Mouse (Mus musculus): ENCODE data around the gene Mrpl18. TPM values are rescaled to one million over a fixed set of nuclear protein-coding genes. Genes with fewer than 3 reads are reported as not detected.
"Not testable (repeated sequence)": the region's sequence is repeated elsewhere in the genome, so short reads cannot be mapped to it uniquely, and the experiment has no call there.

Mrpl18 gene
- polyA plus RNA-seq, 1 experiment from 2014 or later: 144 TPM

- 0 out of 2 replicates have a peak, but pooled peaks cover 4% of the 10 kb centered on the region for H3K4me1 ChIP-seq (replicated peaks)
Measured at GRCm38 (mm10) chr17:12906436-12906835, 9.7 kb downstream of the Mrpl18 start.

DNA sequence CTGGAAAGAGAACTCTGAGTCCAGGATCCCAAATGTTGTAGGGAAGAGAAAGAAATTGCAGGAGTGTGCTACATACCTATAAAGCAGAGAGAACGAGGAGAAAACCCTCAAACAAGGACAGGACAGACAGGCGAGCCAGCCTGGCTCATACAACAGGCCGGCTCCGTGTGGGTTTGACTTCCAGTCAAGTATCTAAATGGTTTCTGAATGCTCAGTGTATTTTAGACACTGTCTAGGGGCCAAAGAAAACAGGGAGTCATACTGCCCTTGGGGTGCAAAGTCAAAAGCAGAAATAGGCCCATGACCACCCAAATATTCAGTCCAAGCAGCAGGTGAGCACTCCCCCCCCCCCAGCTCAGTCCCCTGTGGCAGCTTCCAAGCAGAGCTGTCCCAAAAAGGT is 10.3 kb downstream of the Mrpl18 start:
- whole genome bisulfite sequencing: 80% methylated on average over 4 of the region's 4 CpGs

More at GRCm38 (mm10) chr17:12906436-12906835, 9.7 kb downstream of the Mrpl18 start:
- no peak for ATAC-seq (ENCODE audit: low read depth)
- H3K9me3 ChIP-seq: no peaks in the 10 kb centered on the region
- H3K27me3 ChIP-seq: no peaks in the 10 kb centered on the region
- no peak overlapping the region for H3K27ac ChIP-seq (replicated peaks)
- 91% methylated on average over 9 of the region's 9 CpGs for WGBS
- no peak overlapping the region for H3K4me3 ChIP-seq
- H3K9ac ChIP-seq: no peak overlapping the region
- no peak overlapping the region for H3K4me2 ChIP-seq
- peaks cover 57% of the 10 kb centered on the region for H3K36me3 ChIP-seq

GRCm38 (mm10) chr17:12904349-12904748 is 11.8 kb downstream of the Mrpl18 start:
- H3K4me2 ChIP-seq: no peak overlapping the region
- H3K9ac ChIP-seq: no peak overlapping the region
- 0 out of 2 replicates have a peak, but pooled peaks cover 4% of the 10 kb centered on the region for H3K4me1 ChIP-seq (replicated peaks)
- H3K4me3 ChIP-seq: no peak overlapping the region
- no peaks in the 10 kb centered on the region for H3K27me3 ChIP-seq
- no peak for ATAC-seq (ENCODE audit: low read depth)
- H3K27ac ChIP-seq (replicated peaks): no peak overlapping the region
- H3K36me3 ChIP-seq: peaks cover 49% of the 10 kb centered on the region
- 90% methylated on average over 1 of the region's 1 CpGs for WGBS
- no peaks in the 10 kb centered on the region for H3K9me3 ChIP-seq

More for the DNA sequence above, 10.3 kb downstream of the Mrpl18 start:
- H3K4me3 ChIP-seq: no peak overlapping the region
- ATAC-seq (ENCODE audit: low read depth): no peak
- H3K4me2 ChIP-seq: no peak overlapping the region
- no peaks in the 10 kb centered on the region for H3K27me3 ChIP-seq
- peaks cover 52% of the 10 kb centered on the region for H3K36me3 ChIP-seq
- H3K9ac ChIP-seq: no peak overlapping the region
- H3K9me3 ChIP-seq: no peaks in the 10 kb centered on the region
- H3K27ac ChIP-seq (replicated peaks): no peak overlapping the region
- 0 out of 2 replicates have a peak, but pooled peaks cover 4% of the 10 kb centered on the region for H3K4me1 ChIP-seq (replicated peaks)

DNA sequence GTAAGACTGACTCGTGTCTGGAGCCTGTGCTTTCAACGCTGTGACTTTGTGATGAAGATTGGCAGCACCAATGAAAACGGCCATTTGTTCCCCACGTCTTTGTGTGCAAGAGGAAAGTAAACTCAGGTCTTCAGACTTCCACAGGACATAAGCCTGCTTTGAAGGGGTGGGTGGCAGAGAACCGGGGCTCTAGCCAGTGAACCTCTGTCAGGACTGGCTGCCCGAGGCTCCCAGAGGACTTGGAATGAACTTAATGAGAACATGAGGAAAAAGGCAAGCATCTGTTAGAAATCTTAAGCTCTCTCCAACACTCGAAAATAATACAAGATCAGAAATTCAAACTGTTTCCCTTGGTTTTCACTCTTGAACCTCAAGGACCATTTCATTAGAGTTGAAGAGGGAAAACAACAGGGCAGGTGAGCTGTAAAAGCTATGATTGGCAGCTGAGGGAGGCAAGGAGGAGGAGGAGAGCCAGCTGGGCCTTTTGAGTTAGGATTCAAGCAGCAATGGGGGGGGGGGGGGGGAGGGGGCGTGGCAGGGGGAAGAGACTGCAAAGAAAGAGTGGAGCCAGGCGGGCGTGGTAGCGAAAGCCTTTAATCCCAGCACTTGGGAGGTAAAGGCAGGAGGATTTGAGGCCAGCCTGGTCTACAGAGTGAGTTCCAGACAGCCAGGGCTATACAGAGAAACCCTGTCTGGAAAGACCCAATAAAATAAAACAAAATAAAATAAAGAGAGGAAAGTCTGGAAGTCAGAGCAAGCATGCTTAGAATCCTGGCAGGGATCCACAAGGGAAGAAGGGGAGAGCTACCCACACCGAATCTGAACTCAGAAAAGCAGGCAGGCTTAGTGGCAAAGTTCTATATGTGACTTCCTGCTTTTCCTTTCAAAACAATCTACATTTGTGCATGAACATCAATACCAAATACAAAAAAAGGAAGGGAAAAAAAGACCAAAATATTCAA is 12.5 kb downstream of the Mrpl18 start:
- WGBS: 46% methylated on average over 11 of the region's 12 CpGs
- no peaks in the 10 kb centered on the region for H3K27me3 ChIP-seq
- ATAC-seq (ENCODE audit: low read depth): no peak
- no peak overlapping the region for H3K27ac ChIP-seq (replicated peaks)
- peaks cover 52% of the 10 kb centered on the region for H3K36me3 ChIP-seq
- no peak overlapping the region for H3K4me3 ChIP-seq
- H3K9me3 ChIP-seq: no peaks in the 10 kb centered on the region
- 0 out of 2 replicates have a peak, but pooled peaks cover 4% of the 10 kb centered on the region for H3K4me1 ChIP-seq (replicated peaks)
- no peak overlapping the region for H3K9ac ChIP-seq
- H3K4me2 ChIP-seq: no peak overlapping the region

DNA sequence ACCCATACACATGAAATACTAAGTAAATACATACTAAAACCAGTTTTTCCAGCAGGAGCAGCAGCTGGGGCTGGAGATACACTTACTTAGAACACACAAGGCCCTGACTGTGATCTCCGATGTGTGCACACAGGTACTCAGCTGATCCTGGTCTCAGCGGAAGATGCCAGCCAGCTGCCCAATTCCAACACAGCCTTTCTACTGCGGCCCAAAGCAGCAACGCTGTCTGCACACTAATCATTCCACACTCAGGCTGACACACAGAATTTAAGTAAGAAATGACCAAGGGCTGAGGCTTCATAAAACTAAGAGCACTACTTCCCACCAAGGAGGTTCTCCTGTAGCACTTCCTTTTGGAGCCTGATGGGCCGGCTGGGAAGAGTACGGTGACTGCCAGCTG is 13.9 kb downstream of the Mrpl18 start:
- no peak overlapping the region for H3K27ac ChIP-seq (replicated peaks)
- ATAC-seq (ENCODE audit: low read depth): no peak
- no peak overlapping the region for H3K4me2 ChIP-seq
- H3K4me1 ChIP-seq (replicated peaks): 0 out of 2 replicates have a peak, but pooled peaks cover 4% of the 10 kb centered on the region
- H3K27me3 ChIP-seq: no peaks in the 10 kb centered on the region
- 94% methylated on average over 6 of the region's 6 CpGs for WGBS
- no peak overlapping the region for H3K4me3 ChIP-seq
- no peak overlapping the region for H3K9ac ChIP-seq
- peaks cover 49% of the 10 kb centered on the region for H3K36me3 ChIP-seq
- H3K9me3 ChIP-seq: no peaks in the 10 kb centered on the region

DNA sequence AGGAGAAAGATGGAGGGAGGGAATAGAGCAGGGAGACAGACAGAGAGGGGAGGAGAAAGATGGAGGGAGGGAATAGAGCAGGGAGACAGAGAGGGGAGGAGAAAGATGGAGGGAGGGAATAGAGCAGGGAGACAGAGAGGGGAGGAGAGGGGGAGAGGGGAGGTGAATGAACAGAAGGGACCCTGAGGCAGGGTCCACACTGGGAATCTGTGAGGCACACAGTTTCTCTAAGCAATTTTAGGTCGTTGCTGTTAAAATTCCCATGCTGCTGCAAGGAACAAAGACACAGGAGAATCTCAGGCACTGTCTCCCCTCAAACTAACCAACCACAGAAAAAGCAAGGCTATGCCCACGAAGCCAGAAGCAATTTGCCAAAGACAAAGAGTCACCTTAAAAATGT is 17.5 kb downstream of the Mrpl18 start:
- ATAC-seq (ENCODE audit: low read depth); H3K27me3 ChIP-seq; H3K4me3 ChIP-seq; H3K4me2 ChIP-seq; H3K9me3 ChIP-seq; H3K4me1 ChIP-seq (replicated peaks); H3K9ac ChIP-seq: not testable (repeated sequence)
- peak overlapping the region; percentile 54 for H3K27ac ChIP-seq (replicated peaks)
- 35% methylated on average over 2 of the region's 2 CpGs for WGBS
- H3K36me3 ChIP-seq: peaks cover 34% of the 10 kb centered on the region

DNA sequence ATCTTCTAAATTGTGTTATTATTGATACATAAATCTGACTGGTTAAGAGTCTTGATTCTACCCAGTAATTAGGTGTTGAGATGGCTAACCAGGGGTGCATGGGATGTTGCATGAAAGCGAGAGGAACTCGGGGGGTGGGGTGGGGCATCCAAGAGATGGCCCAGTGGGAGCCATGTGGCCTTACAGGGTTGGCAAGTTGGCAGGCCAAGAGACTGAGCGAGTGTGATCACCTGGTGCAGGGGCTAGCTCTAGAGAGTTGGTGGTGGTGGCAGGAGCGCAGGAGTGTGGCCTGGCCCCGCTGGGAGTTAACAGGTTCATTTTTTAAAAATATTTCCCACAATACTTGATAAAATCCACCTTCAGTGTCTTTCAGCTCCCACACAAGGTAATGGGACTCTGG is 18.5 kb downstream of the Mrpl18 start:
- peaks cover 28% of the 10 kb centered on the region for H3K36me3 ChIP-seq
- 88% methylated on average over 5 of the region's 5 CpGs for WGBS
- 0 out of 2 replicates have a peak overlapping the region, but pooled peaks have one; percentile 38 for H3K27ac ChIP-seq (replicated peaks)
- no peak overlapping the region for H3K4me3 ChIP-seq
- no peak overlapping the region for H3K4me2 ChIP-seq
- no peaks in the 10 kb centered on the region for H3K27me3 ChIP-seq
- no peaks in the 10 kb centered on the region for H3K9me3 ChIP-seq
- ATAC-seq (ENCODE audit: low read depth): no peak
- no peak overlapping the region for H3K9ac ChIP-seq
- H3K4me1 ChIP-seq (replicated peaks): no peaks in the 10 kb centered on the region

DNA sequence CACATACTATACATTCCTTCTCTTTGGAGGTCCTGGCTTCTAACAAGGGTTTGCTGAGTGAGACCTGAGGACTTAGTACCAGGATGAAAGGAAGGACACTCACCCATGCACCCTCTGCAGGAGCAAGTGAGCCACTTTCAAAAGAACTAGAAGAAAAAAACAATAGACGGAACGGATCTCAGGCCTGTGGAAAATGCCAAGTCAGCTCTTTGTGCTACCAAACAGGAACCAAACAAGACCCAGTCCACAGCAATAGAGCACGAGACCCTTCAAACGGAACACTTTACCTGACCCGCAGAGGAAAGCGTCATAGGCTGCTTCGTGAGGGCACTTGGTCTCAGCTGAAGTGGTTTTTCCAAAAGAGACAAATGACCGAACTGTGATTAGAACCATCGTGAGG is 24.1 kb downstream of the Mrpl18 start:
- Histone ChIP-seq H3K27me3 (no peaks in the 10 kb centered on the region), H3K4me2 (no peak overlapping the region), H3K27ac (replicated peaks) (no peak overlapping the region), H3K36me3 (peaks cover 45% of the 10 kb centered on the region), H3K9ac (no peak overlapping the region), H3K4me1 (replicated peaks) (no peaks in the 10 kb centered on the region), H3K4me3 (no peak overlapping the region), H3K9me3 (no peaks in the 10 kb centered on the region)
- ATAC-seq (ENCODE audit: low read depth): no peak
- 90% methylated on average over 9 of the region's 9 CpGs for WGBS

GRCm38 (mm10) chr17:12891054-12891453 is 25.1 kb downstream of the Mrpl18 start:
- Histone ChIP-seq H3K36me3 (peaks cover 43% of the 10 kb centered on the region), H3K27me3 (no peaks in the 10 kb centered on the region)
- WGBS: 90% methylated on average over 4 of the region's 4 CpGs

DNA sequence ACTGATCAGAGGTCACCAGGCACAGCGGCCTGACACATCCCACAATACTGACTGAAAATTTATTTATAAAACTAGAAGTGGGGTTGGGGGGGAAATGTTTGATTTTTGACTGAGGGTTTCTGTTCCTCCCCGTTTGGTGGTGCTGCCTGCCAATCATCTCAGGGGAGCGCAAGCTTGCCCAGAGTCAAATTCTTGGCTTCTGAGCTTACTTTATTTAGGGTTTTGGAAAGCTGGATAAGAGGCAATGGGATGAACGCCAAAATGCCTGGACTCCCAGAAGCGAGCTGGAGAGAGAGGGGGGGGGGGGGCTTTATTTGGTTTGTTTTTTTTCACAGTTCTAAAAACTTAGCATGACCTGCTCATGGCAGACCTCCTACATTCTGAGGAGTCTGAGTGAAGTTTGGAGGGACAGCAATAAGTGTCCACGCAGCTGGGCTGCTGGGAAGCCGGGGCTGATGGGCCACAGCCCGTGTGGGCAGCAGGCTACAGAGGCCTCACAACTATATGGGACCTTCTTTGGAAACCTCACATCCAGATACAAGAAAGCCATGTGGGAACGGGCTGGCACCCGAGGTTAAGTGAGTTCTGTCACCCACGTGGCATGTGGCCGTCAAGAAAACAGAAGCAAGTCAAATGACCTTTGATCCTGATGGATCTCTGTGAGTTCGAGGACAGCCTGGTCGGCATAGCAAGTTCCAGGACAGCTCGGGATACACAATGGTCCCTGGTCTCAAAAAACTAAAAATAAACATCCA is 28.9 kb downstream of the Mrpl18 start:
- H3K27ac ChIP-seq (replicated peaks): no peak overlapping the region
- peaks cover 42% of the 10 kb centered on the region for H3K36me3 ChIP-seq
- ATAC-seq (ENCODE audit: low read depth): no peak
- H3K27me3 ChIP-seq: no peaks in the 10 kb centered on the region
- no peaks in the 10 kb centered on the region for H3K9me3 ChIP-seq
- 88% methylated on average over 15 of the region's 15 CpGs for WGBS
- no peak overlapping the region for H3K4me2 ChIP-seq
- no peaks in the 10 kb centered on the region for H3K4me1 ChIP-seq (replicated peaks)
- H3K4me3 ChIP-seq: no peak overlapping the region
- no peak overlapping the region for H3K9ac ChIP-seq

More at GRCm38 (mm10) chr17:12891054-12891453, 25.1 kb downstream of the Mrpl18 start:
- Histone ChIP-seq H3K4me2 (no peak overlapping the region), H3K27ac (replicated peaks) (no peak overlapping the region), H3K4me1 (replicated peaks) (no peaks in the 10 kb centered on the region), H3K4me3 (no peak overlapping the region), H3K9ac (no peak overlapping the region), H3K9me3 (no peaks in the 10 kb centered on the region)
- ATAC-seq (ENCODE audit: low read depth): no peak

- Histone ChIP-seq H3K36me3 (peaks cover 36% of the 10 kb centered on the region), H3K27me3 (no peaks in the 10 kb centered on the region), H3K4me1 (replicated peaks) (no peaks in the 10 kb centered on the region), H3K27ac (replicated peaks) (no peak overlapping the region), H3K4me2 (no peak overlapping the region), H3K9me3 (no peaks in the 10 kb centered on the region), H3K9ac (no peak overlapping the region), H3K4me3 (no peak overlapping the region)
- ATAC-seq (ENCODE audit: low read depth): no peak
- 44% methylated on average over 6 of the region's 6 CpGs for WGBS
Measured at GRCm38 (mm10) chr17:12886620-12887019, 29.5 kb downstream of the Mrpl18 start.

DNA sequence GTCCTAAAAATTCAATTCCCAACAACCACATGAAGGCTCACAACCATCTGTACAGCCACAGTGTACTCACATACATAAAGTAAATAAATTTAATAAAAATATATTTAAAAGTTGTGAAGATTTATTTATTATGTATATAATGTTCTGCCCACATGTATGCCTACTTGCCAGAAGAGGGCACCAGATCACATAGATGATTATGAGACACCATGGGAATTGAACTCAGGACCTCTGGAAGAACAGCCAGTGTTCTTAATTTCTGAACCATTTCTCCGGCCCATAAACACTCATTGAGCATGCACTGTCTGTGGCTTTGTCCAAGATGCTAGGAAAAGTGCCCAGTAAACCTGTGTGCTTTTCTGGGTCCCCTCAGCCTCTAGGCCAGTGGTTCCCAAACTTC is 34.9 kb downstream of the Mrpl18 start:
- Histone ChIP-seq H3K9ac (no peak overlapping the region), H3K4me2 (no peak overlapping the region), H3K27ac (replicated peaks) (no peak overlapping the region), H3K4me3 (no peak overlapping the region), H3K4me1 (replicated peaks) (no peaks in the 10 kb centered on the region), H3K9me3 (no peaks in the 10 kb centered on the region), H3K36me3 (no peaks in the 10 kb centered on the region), H3K27me3 (no peaks in the 10 kb centered on the region; the same call in 1 of the 2 replicates)
- no peak for ATAC-seq (ENCODE audit: low read depth)
- WGBS: 89% methylated on average over 1 of the region's 1 CpGs
